ENCODE assay signal across 10 mouse cellular contexts in the genomic region with DNA sequence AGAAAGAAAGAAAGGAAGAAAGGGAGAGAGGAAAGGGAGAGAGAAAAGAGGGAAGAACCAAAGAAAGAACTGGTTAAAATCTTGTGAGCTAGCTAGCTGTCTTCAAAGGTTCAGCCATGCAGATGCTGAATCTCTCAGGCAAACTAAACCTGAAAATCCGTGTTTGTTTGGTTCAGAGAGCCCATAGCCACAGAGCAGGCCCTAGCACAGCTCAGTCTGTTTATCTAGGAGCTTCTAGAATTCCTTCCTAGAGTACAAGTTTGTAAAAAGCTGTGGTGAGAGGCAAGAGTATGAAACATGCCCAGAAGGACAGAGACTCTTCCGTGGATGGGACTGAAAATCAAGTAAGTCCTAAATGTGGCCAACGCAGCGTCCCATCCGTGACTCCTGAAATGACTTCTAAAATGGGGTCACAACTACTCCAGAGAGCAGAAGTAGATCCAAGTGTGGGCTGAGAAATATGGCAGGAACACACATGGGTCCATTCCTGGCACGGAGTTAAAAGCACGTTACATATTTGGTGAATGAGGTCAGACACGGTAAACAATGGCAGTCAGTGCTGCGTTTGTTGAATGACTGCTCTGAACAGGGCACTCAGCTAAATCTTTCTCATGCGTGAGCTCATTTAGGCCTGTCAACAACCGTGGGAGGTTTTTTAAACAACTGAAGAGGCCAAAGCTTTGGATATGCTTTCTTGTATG. TPM values are rescaled to one million over a fixed set of nuclear protein-coding genes. Genes with fewer than 3 reads are reported as not detected.
DNase-seq lines count a peak whose midpoint lies in the region; ATAC-seq and TF ChIP-seq lines count a peak whose summit lies in the region.
"Had no signal": no experiment of that assay in that cellular context is flagged by ENCODE, and none has a peak within 500 bp of the region (broad histone marks: within the 10 kb centered on the region; RNA-seq: fewer than 3 reads in every experiment).

No protein-coding gene starts in this region.

- H3K36me3 ChIP-seq in forebrain, embryonic 11.5 days (ENCODE audit: control insufficient read depth, insufficient read depth, low read length) = no peaks in the 10 kb centered on the region
- H3K36me3 ChIP-seq in forebrain, postnatal 0 days (ENCODE audit: insufficient read depth) = no peaks in the 10 kb centered on the region
- no peaks in the 10 kb centered on the region for H3K36me3 ChIP-seq in forebrain, embryonic 15.5 days

- no peaks in the 10 kb centered on the region for H3K4me1 ChIP-seq in forebrain, embryonic 11.5 days (replicated peaks; ENCODE audit: control insufficient read depth, insufficient read depth, low read length)
- H3K4me1 ChIP-seq in forebrain, postnatal 0 days (ENCODE audit: insufficient read depth) = no peaks in the 10 kb centered on the region
- H3K4me1 ChIP-seq in forebrain, embryonic 15.5 days = no peaks in the 10 kb centered on the region; the same call in 1 of the 2 replicates

- no peak for TF ChIP-seq CTCF in forebrain, postnatal 0 days (IDR thresholded peaks at IDR 0.05; ENCODE audit: low read depth)
- no peak for TF ChIP-seq CTCF in left cerebral cortex, adult 2 months (IDR thresholded peaks at IDR 0.05)

- H3K4me2 ChIP-seq in forebrain, embryonic 11.5 days (ENCODE audit: low read depth, low read length, severe bottlenecking) = no peak overlapping the region
- H3K4me2 ChIP-seq in forebrain, postnatal 0 days (ENCODE audit: low read depth) = no peak overlapping the region
- H3K4me2 ChIP-seq in forebrain, embryonic 15.5 days (replicated peaks) = no peak overlapping the region

- no peaks in the 10 kb centered on the region for H3K27me3 ChIP-seq in forebrain, embryonic 11.5 days (ENCODE audit: control insufficient read depth, insufficient read depth, low read length)
- no peaks in the 10 kb centered on the region for H3K27me3 ChIP-seq in forebrain, postnatal 0 days (ENCODE audit: insufficient read depth, low read length)
- no peaks in the 10 kb centered on the region for H3K27me3 ChIP-seq in forebrain, embryonic 15.5 days

- H3K4me3 ChIP-seq in forebrain, embryonic 11.5 days (ENCODE audit: low read depth, low read length) = no peak overlapping the region
- no peak overlapping the region for H3K4me3 ChIP-seq in forebrain, postnatal 0 days (ENCODE audit: low read depth, low read length)
- H3K4me3 ChIP-seq in forebrain, embryonic 15.5 days = no peak overlapping the region
- no peak overlapping the region for H3K4me3 ChIP-seq in left cerebral cortex, adult 2 months

- DNase-seq in forebrain, embryonic 11.5 days (ENCODE audit: low spot score) = no peak
- DNase-seq in forebrain, postnatal 0 days = no peak
- peak; percentile 28 for DNase-seq in 3T3-L1 (ENCODE audit: low read depth, low spot score)
- DNase-seq in lung, postnatal 10 days = peak; percentile 55
- DNase-seq in left cerebral cortex, adult 2 months (ENCODE audit: extremely low spot score in 1 of 2, low spot score in 2 of 2) = no peak
- DNase-seq in adrenal gland, adult 18-20 months (ENCODE audit: low spot score in 2 of 2) = no peak
- no peak for DNase-seq in spleen, postnatal 14 days (ENCODE audit: low spot score in 2 of 2)
- DNase-seq: cerebellum, adult 8-10 months; gastrocnemius, postnatal 10 days had no signal

- intact Hi-C loops in left cerebral cortex, adult 2 months (cut with DNase I) = loop anchor here (10.0 kb wide), 2 partner anchors 1196 to 1536 kb away; no protein-coding TSS in a partner anchor

- ATAC-seq in forebrain, embryonic 11.5 days (replicated peaks; ENCODE audit: low FRiP score) = peak; percentile 55; the same call in 1 of the 2 replicates
- no peak for ATAC-seq in forebrain, postnatal 0 days
- peak; percentile 71; the same call in 1 of the 2 replicates for ATAC-seq in forebrain, embryonic 15.5 days (replicated peaks)

- no peak overlapping the region for H3K27ac ChIP-seq in forebrain, embryonic 11.5 days (ENCODE audit: low read depth, low read length)
- no peak overlapping the region for H3K27ac ChIP-seq in forebrain, postnatal 0 days (ENCODE audit: low read depth, low read length)
- no peak overlapping the region for H3K27ac ChIP-seq in forebrain, embryonic 15.5 days (replicated peaks)
- no peak overlapping the region for H3K27ac ChIP-seq in left cerebral cortex, adult 2 months

- H3K9ac ChIP-seq in forebrain, embryonic 11.5 days (ENCODE audit: low read length) = no peak overlapping the region
- no peak overlapping the region for H3K9ac ChIP-seq in forebrain, postnatal 0 days
- no peak overlapping the region for H3K9ac ChIP-seq in forebrain, embryonic 15.5 days (replicated peaks)

- no peaks in the 10 kb centered on the region for H3K9me3 ChIP-seq in forebrain, embryonic 11.5 days (ENCODE audit: control insufficient read depth, low read length)
- H3K9me3 ChIP-seq in forebrain, postnatal 0 days (ENCODE audit: low read length) = no peaks in the 10 kb centered on the region
- H3K9me3 ChIP-seq in forebrain, embryonic 15.5 days = no peaks in the 10 kb centered on the region

- WGBS in forebrain, embryonic 11.5 days = 52% methylated on average over 11 of the region's 11 CpGs
- 35% methylated on average over 11 of the region's 11 CpGs for WGBS in forebrain, postnatal 0 days
- 37% methylated on average over 11 of the region's 11 CpGs for WGBS in forebrain, embryonic 15.5 days

RNA-seq across cellular contexts. Expression of a gene that starts 13.7 kb away (rescaled TPM):
- polyA plus RNA-seq in forebrain, embryonic 11.5 days (2014; fragmentation: Nextera tagmentation; extraction: Ambion mirVana) = 4.9 and 5.6 TPM in 2 replicates
- 9.9 and 10.6 TPM in 2 replicates for total RNA-seq in forebrain, postnatal 0 days (2014; rRNA removed)
- polyA plus RNA-seq in forebrain, postnatal 0 days (2015; fragmentation: Nextera tagmentation; extraction: Ambion mirVana) = 1.8 and 3.2 TPM in 2 replicates
- 2.2 and 2.4 TPM in 2 replicates for polyA plus RNA-seq in forebrain, embryonic 15.5 days (2015; fragmentation: Nextera tagmentation; extraction: Ambion mirVana)
- total RNA-seq in left cerebral cortex, adult 2 months (2021) = 10 to 100 TPM; 18.9 to 21.9 TPM
- total RNA-seq in adrenal gland, adult 18-20 months (2021) = 1 to 10 TPM; 6.3 to 6.4 TPM

Comparison
In these comparisons a context has a peak if more than half of its experiments do, and no peak if none do; other contexts are left out.
1. DNase-seq: peak in 3T3-L1 (single experiment) and lung, postnatal 10 days (single experiment); none in forebrain, embryonic 11.5 days (single experiment), forebrain, postnatal 0 days (single experiment), left cerebral cortex, adult 2 months (0 of 2), adrenal gland, adult 18-20 months (0 of 2) and spleen, postnatal 14 days (0 of 2).